Mouse (Mus musculus) kidney, adult 9 months (tissue): ENCODE measurements around the gene Fkrp.

Experiments used
- DNase-seq: peaks from one replicate; pipeline ENCODE4 v3.0.0; 2022

Fkrp gene

DNA sequence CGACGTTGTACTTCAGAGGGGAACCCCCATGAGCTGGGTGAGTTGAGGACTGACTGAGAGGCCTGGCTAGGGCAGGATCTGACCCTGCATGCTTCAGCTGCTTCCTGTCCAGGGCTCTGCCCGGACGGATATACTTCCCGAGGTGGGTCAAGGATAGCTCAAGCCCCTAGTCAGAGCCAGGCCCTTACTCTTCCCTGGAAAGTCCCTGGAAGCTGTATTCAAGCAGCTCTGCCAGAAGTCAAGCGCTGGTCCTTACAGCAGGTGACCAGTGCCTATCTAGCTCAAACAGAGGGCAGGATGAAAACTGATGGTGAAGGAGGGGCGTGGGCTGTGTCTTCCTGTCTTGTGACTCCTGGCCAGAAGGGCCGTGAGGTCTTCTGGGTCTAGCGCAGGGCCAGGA, 13.9 kb upstream of the Fkrp start:
- peak; percentile 63 for DNase-seq

DNA sequence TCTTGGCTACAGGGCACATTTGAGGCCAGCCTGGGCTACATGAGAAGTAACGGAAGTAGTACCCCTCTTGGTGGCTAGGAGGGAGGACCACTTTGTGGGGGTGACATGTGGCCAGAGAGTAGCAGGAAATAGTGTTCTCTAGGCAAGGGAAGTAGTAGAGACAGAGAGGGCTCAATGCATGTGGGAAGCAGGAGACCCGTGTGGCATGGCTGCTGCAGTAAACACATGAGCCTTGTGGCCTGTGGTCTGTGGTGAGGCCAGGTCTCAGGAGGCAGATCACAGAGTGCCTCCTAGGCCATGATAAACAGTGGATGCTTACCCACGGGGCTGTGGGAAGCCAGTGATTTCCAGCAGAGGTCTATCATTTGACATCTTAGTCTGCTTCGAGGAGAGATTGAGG, 10.7 kb upstream of the Fkrp start:
- no peak for DNase-seq

DNA sequence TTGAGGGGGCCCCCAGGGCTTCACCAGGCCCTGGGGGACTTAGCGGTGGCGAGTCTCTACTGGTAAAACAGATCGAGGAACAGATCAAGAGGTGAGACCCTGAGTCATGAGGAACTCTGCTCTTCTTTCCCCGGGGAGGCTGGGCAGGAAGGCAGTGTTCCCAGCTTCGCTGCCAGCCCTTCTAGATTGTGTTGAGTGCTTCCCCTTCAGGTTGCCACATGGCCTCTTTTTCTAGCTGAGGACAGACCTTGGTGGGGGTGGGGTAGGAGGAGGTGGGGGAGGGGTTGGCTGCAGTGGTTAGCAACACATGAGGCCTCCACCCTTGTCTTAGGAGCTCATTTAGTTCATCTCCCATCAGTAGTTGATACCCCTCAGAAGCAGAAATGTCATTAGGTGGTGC, 10.0 kb upstream of the Fkrp start:
- DNase-seq, result no peak

DNA sequence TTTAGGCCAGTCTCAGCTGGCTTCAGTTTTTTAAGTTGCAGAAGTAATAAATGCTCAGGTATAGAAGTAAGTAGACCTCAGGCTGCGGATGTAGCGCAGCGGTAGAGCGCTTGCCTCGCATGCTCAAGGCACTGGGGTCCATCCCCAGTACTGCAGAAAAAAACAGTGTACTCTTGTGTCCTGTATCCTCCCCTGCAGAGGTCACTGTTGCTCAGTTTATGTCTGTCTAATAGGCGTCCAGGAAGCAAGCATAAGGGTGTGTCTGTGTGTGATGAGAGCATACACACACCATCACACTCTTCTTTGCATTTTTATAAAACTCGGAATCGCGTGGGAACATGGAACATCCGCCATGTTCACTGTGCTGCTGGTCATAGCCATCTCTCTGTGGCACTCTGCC, 9.3 kb upstream of the Fkrp start:
- DNase-seq, result peak; percentile 43

DNA sequence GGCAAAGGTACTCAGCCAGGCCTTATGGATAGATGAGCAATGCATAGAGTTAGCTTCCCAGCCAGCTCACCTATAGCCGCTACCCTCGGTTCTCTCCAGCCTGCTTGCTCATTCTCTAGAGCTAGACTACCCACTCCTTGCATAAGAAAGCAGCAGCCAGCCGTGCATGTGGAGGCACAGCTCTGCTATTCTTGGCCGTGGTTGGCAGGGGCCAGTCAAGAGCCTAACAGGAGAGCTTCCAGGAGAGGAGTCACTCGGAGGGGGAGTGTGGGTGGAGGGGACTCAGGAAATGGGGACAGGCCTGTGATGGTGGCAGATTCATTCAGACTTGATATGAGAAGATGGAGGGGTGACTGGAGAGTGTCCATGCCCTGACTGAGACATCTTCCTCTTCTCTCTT, 7.2 kb upstream of the Fkrp start:
- DNase-seq, result no peak

DNA sequence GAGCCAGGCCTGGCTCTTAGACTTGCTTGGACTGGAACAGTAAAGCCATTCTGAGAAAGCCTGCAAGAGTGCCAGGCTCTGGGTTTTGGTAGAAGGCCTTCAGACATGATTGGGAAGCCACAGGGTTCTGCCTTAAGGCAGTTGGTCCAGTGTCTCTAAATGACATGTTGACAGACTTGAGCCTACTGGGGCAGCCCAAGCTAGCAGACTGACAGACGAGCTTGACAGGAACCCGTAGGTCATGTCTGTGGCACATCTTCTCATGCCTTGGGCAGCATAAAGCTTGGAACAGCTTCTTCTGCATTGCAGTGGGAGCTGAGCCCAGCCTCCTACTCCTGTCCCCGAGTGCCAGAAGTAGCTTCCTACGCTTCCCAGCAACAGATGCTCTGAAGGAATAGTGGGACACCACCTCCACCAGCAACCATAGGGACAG, 5.2 kb upstream of the Fkrp start:
- no peak for DNase-seq

DNA sequence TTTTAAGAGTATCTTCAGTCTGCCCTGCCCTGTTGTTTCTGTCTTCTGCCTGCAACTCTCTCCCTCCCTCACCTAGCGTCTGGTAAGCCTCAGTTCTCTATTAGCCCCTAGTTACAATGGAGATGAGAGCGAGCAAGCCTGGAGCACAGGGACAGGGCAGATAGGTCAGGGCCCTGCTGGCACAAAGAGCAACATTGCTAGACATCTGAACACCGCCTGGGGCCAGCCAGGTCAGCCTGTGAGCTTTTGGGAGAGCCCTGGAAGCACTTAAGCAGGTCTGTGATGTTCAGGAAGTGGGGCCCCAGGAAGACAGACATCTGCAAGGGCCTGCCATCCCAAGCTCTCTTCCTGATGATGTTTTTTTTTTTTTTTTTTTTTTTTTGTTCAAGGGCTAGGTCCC, 4.6 kb upstream of the Fkrp start:
- DNase-seq, result no peak

DNA sequence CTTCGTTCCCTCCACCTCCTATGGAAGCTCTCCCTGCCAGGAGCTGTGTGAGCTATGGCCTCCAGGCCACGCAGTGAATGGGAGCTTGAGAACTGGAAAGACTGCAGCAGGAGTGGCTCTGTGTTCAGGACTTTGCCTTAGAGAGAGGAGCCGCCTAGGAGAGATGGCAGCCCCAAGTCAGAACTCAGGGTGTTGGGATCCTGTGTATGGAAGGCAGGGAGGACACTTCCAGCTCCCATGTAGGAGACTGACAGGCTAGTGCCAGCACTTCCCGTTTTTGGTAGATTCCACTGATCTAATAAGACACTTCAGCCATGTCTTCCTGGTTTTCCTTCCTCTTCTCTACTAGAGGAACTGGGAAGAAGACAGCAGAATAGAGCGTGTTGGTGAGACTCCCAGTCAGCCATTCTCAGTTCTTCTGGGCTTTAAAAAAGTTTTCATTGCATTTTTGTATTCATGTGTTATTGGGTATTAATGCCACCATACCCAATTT, 3.8 kb upstream of the Fkrp start:
- DNase-seq, result no peak

DNA sequence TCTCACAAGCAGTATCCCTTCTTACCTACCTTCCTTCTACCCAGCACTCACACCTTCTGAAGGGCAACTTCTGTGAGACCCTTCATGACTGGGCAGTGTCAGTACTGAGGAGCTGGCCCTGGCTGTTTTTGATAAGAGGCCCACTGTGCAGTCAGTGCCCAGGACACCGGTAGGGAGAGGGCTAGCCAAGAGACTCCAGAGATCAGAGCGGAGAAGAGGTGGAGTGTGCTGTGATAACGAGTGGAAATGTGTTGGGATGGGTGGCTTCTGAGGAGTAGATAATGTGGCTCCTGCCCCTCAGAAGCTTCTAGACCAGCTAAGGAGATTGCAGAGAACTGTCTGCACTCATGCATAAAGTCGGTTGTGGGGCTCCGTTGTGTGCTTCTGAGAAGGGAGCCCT, 3.3 kb upstream of the Fkrp start:
- no peak for DNase-seq

DNA sequence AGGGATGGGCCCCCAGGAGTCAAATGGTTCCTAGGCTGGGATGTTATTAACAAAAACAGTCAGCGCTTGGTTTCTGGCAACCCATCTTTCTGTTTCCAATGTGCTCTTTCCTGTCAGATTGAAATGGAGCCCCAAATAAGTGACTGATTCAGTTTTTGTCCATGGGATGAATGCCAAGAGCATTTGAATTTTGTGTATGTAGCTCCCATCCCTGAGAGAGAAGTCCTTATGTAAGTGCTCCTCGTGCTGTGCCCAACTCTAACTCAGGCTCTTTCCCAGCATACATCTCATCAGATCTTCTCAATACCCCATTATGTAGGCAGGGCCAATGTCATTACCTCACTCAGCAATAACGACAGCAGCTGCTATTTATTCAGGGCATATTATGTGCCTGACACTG, 1.2 kb upstream of the Fkrp start:
- DNase-seq, result no peak

DNA sequence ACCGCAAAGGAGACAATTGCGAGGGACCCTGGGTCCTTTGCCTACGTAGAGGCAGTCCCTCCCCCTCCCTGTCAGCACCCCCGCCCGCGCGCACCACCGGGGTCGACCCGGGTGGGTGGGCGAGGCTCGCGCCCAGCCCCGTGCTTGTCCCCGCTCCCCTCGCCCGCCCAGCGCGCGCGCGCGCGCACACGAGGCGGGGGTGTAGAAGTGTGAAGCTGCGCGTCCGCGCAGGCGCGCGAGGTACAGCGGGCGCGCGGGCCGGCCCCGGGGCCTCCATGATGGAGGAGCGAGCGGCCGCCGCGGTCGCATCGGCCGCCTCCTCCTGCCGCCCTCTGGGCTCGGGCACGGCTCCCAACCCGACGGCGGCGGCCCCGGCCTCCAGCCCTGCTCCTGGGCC, 456 bp downstream of the Fkrp start:
- DNase-seq, result peak; percentile 65

DNA sequence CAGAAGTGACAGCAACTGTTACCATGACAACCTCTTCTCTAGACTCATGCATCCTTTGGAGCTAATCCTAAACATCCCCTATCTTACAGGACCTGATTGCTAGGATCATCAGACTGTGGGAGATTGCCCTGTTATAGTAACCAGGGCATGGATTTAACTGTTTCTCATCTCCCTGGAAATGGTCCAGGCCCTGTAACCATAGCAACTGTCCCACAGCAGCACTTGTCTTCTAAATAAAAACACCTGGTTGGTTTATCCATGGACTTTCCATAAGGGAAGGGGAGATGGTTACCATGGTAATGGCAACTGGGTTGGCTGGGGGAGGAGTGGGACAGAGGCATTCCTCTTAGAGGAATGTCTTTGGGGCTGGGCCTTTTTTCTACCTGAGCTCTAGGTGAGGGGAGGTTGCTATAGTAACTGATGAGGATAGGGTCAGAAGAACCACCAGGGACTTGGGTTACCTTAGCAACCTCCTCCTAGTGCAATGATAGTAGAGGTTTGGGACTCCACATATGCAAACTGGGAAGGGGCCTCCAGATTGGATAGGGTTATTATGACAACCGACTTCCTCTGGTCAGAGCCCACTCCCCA, 1.1 kb downstream of the Fkrp start, which contains the start of gene Strn4:
Gene Strn4 (plus strand): TSS at position 539 of the 591 bp plus-strand sequence.
- DNase-seq, result no peak

DNA sequence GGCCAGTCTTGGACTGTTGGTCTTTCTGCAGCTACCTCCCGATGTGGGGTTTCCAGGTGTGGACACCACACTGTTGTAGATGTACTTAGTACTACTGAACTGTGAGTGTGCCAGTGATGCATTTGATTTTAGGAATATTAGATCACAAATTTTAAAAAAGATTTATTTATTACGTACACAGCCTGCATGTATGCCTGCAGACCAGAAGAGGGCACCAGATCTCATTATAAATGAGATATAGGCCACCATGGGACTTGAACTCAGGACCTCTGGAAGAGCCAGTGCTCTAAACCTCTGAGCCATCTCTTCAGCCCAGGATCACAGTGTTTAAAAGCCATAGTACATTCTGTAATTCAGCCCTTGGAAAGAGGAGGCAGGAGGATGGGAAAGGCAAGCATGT, 4.0 kb downstream of the Fkrp start:
- no peak for DNase-seq

DNA sequence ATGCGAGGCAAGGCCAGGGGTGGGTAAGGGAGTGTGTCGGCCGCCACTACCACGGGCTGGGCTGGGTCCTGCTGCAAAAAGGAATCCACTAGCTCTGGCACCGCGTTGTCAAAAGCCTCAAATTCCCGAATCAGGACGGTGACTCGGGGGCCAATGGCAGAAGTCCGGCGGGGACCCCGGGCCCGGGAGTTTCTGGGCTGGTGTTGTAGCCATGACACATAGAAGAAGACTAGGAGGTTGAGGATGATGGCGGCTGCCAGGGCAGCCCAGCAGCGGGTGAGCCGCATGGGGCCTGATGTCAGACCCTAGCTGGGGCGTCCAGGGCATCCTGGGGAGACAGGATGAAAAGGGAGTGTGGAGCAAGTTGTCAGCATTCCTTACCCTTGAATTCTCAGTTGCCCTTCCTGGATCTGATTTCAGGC, 4.9 kb downstream of the Fkrp start:
- no peak for DNase-seq

DNA sequence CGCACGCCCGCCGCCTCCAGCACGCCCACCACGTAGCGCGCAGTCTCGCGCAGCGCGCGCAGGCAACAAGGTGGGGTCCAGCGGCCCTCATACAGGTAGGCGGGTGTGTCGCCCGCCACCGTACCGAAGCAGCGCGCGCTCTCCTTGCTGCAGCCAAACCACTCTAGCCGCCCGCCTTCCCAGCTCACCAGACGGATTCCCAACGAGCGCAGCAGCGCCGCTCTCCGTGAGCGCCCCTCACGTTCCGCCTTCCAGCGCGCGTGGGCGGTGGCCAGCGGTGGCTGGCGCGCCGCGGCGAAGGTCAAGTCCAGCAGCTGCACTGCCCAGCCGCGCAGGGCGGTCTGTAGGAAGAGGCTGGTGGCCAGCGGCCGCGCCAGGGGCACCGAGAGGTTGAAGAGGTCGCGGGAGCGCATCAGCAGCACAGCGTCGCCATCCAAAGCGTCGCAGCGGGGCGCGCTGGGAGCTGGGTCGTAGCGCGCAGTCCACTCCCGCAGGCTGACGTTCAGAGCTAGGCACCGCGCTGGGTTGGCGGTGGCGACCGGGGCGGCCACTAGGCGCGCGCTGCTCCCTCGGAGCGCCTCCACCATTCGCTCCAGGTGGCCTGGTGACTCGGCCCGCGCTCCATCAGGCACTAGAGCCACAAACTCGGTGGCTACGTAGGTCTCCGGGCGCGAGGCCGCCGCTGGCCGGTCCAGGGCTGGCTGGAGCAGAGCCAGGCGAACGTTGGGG, 5.4 kb downstream of the Fkrp start:
- no peak for DNase-seq

DNA sequence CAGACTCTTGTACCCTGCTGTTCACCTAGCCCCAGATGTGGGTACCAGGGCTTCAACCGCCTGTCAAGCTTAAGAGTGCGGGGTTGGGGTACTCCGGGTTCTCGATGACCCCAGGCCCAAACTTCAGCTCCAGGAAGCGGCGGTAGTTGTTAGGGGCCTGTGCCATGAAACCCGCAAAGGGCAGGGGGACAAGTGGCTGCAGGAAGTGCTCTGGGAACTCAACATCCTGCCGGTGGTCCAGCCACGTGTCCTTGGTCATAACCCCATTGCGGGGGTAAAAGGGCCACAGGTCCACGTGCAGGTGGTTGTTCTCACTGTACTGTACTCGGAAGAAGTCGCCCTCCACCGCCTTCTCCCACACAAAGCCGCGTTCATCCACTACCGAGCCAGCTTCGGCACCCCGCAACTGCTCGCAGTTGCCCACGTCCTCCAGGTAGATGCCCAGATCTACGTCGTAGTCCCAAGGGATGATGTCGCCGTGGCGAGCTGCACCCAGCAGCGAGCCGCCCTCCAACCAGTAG, 6.1 kb downstream of the Fkrp start:
- DNase-seq, result no peak

DNA sequence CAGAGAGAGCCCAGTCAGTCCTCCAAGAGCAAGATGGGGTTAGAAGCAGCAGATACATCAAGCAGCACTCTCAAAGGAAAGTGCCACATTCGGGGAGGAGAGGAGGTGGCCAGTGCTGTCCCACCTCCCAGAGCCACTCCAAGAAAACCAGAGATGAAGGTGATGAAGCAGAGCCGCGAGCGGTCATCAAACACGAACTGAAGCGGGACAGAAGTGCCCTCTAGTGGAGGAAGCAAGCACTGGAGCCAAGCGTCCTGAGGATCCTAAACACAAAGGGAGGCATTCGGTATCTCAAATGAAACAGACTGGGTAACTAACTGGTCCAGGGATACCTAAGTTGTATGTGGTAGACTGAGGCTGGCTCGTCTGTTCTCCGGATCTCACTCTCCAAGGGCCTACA, 6.8 kb downstream of the Fkrp start:
- DNase-seq, result peak; percentile 75

DNA sequence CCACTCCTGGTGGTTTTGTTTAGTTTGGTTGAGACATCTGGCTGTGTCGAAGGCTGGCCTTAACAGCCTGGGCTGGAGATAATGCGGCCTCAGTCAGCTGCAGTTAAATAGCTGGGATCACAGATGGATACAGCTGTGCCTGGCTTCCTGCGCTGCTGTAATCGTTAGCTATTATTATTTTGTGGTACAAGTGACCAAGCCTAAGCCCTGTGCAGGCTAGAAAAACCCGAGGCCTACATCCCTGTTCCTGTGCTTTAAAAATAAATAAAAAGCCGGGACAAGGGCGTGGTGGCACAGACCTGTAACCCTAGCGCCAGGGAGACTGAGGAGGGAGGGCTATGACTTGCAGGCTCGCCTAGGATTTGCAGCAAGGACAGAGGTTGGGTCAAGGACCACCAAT, 7.9 kb downstream of the Fkrp start:
- no peak for DNase-seq

DNA sequence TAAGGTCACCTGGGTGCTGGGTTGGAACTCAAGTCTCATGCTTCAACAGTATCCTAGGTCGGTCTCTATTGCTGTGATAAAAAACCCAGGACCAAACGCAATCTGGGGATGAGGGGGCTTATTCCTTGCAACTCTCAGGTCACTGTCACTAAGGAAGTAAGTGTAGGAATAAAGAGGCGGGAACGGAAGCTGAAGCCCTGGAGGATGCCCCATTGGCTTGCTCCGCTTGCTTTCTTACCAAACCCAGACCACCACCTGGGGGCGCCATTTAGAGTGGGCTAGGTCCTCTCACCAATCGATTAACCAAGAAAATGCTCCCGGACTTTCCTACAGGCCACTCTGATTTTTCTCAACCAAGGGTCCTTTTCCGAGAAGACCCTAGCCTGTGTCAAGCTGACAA, 8.6 kb downstream of the Fkrp start:
- no peak for DNase-seq

DNA sequence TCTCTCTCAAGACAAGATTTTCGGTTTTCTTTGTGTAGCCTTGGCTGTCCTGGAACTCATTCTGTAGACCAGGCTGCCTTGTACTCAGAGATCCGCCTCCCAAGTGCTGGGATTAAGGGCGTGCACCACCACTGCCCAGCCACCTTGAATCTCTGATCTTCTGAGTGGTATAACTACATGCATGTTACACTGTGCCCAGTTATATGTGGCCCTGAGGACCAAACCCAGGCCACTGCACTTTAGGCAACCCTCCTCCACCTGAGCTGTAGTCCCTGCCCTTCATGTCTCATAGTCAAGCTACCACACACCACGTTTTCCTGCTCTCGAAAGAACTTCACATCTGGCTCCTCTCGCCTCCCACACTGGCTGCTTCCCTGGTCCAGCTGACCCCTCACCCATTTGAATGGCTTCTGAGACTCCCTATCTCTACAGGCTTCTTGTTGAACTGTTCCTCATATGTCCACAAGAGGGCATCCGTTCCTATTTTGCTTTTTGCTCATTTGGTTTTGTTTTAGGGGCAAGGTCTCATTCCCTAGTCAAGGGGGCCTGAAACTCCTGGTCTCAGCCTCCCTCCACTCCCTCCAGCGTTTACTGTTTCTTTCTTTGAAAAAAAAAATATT, 12.0 kb downstream of the Fkrp start:
- peak; percentile 33 for DNase-seq

DNA sequence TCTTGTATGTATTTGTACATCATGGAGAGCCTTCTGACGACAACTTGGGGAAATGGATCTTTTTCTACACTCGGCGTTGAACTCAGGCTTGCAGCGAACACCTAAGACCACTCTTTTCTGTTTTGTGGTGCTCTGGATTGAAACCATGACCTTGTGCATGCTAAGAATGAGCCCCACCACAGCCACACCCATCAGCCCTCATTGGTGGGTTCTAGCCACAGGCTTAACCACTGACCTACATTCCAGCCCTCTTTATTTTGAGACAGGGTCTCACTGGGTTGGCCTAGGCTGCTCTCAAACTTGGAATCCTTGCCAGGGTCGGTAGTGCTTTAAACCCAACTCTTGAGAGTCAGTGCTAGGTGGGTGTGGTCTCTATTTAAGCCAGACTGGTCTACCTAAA, 21.6 kb downstream of the Fkrp start:
- DNase-seq, result no peak

DNA sequence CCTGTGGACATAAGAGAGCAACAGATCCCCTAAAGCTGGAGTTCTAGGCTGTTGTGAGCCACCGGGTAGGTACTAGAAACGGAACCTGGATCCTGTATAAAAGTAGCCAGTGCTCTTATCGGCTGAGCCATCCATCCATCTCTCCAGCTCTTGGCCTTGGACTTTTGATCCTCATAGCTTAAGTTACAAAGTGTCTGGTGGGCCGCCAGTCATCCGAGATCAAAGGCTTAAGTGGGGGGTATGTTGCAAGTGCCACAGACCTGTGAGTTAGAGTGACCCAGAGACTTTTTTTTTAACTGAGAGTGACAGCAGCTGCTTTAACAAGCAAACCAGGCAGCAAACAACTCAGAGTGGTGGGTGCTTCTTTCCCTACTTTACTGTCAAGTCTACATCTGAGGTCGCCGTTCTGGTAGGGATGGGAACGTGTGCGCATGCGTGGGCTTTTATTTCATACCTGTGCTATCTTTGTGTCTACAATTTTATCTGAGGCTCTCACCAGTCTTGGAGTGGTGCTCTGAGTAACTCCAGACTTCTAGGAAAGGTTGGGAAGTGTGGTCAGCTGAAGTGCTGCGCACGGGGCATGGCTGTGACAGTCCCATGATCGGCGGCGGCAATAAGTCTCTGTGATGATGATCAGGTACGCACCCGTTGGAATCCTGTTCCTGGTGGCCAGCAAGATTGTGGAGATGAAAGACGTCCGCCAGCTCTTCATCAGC, 23.4 kb downstream of the Fkrp start:
- DNase-seq, result no peak

DNA sequence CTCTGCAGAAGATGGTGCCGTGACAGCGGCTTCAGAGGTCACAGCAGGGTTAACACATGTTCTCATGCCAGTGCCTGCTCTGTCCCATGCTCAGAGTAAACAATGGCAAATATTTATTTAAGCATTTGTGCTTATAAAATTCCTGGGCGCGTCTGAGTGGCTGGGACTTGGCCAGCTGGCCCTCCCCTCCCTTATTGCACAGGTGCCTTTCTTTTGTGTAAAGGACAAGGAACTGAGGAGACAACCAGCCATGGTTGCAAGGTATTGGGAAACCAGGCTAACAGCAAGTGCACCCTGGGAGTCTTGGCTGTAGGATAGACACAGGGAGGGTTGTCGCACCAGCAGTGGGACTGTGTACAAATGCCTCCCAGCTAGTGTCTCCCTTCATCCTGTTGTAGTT, 24.2 kb downstream of the Fkrp start:
- no peak for DNase-seq
